Mouse (Mus musculus) activated CD4-positive, CD25-positive, alpha-beta regulatory T cell, adult 4 months (primary cell): ENCODE results near the gene Adcy2. TPM values are rescaled to one million over a fixed set of nuclear protein-coding genes. Genes with fewer than 3 reads are reported as not detected.

Experiments used
- ATAC-seq: one replicate; pipeline ENCODE4 v1.8.0; 2017
- polyA plus RNA-seq, 2 experiments: library from polyadenylated mRNA; unstranded; fragments of 100-300 nt; shearing (Covaris generic); gene quantifications; one replicate each; pipeline ENCODE4 v1.2.1; 2017

Gene Adcy2
- polyA plus RNA-seq, 2 experiments from 2014 or later, result not detected

DNA sequence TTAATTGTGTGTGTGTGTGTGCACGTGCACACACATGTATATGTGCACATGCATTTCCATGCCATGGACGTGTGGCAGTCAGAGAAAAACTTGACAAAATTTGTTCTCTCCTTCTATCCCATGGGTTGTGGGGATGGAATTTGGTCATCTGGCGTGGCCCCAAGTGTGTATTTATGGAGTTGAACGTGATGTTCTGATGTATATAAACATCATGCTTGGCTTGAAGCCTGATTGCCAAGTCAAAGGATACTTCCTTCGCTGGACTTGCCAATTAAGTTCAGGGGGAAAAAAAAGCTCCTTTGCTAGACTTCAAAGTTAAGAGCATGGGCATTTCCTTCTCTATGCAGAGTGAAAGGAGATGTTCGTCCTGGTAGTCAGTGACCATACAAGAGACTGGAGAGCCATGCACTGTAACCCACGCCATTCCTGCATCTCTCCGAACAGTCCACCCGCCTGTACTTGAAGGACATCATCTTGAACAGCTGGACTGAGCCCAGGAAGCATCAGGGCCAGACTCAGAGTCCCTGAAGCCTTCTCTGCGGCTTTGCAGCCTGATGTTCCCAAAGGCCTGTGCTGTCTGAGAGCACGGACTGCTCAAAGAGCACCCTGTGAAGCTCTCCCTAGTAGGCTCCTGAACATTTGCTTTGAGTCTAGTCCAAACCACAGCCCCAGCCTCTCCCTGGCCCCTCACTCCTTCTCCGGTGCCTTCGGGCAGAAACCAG lies 178.3 kb downstream of the Adcy2 start:
- no peak for ATAC-seq

DNA sequence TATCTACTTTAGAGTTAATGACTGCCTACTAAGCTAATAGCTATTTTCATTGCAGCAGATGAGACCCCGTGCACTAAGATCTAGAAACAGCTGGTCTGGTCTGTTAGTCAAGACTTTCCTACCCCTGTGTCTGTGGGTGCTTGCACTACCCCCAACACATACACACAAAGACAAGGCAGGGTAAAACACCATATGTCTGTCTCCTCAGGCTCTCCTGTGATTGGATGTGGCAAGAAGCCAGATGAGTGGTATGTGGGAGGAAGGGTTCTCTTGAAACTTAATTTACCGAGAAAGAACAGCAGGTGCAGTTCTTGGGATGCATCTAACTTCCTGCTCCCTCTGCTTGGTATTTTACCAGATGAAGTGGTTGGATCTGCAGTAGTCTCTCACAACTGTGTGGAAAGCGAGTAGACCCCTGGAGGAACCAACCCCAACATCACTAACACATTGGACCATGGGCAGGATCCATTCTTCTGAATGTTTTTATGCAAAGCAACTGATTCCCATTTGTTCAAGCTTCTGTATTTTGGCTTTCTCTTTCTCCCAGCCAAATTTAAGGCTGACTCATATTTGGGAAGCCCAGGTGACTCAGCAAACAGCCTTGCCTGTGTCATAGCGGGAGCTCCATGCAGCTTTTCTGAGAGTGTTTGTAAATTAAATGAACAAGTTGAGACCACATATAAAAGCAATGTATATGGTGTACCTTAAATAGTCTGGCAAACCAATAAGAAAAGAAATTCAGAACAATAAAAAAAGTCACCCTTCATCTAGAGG lies 183.4 kb downstream of the Adcy2 start:
- no peak for ATAC-seq

DNA sequence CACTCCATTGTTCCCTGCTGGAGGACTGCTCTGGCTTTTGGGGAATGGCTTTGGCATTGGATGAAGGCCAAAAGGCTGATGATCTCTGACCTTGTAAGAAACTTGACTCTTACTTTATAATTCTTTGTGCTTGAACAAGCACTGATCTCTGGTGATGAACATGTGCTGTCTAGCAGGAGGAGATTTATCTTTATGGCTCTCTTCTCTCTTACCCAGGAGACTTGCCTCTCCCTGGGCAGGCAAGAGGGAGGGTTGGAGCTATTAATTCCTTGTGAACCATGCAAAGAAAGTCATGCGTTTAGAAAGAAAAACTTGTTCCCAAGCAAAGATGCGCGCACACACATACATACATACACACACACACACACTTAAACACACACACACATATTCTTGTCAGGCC lies 188.2 kb downstream of the Adcy2 start:
- no peak for ATAC-seq

DNA sequence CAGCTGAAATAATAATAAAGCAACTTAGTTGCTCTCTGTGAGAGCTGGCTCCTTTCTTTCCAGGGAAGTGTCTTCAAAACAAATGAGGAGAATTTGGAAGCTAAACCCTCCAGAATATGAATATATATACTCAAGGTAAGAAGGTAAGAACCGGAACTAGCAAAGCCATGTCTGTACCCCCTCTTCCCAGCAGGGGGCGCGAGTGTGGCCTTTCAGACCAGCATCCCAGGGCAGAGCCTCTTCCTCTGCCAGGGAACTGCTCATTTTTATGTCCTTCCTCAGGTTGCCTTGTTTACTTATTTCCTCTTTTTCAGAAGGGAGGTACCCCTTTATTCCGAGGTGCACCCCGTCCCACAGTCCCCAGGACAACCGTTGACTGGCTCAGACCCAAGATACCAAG lies 199.6 kb downstream of the Adcy2 start:
- no peak for ATAC-seq

DNA sequence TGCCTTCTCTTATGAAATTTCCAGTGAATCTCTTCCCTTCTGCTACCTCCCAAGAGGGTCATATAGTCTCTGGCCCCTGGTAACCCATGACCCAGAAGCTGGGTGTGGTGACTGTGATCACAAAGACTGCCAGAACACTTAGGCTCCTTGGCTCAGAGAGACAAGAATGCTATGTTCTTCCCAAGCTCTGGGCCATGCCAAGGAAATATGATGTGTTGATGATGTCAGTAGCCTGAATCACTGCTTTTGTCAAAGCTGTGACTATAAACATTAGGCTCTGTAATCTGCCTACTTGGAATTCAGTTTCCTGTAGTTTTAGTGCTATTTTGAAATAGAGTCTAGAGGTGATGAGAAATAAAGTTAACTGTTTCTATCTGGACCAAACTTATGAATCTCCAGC lies 206.1 kb downstream of the Adcy2 start:
- ATAC-seq, result no peak

DNA sequence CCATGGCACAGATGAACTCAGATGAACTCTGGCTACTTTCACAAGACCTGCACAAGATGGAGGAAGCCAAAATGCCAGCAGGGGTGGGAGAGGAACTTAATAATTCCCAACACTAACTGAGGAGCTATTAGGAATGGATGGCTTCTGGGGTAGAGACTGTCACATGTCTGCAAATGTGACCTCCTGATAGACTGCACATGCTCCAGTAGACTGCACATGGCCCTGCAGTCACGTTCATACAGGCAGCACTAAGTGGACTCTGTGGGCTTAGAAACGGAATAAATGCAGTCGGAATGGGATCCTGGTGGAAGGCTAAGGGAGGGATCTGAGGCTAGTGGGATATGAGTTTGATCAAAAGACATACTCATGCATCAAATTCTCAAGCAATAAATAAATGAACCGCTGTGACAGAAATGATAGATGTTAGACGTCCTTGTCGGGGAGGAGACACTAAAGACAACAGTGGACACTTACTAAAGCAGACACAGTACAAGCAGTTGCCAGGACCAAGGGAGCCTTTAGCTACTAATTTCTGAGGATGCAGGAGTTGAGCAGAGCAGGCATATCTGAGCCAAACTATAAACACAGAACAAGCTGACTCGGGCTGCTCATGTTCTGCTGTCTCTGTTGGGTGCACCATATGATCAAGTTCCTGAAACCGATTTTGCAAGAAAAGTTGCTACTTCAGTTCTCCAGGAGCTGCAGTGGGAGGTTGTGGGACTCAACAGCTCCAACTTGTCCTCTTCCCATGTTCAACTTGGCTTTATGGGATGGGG lies 211.9 kb downstream of the Adcy2 start:
- ATAC-seq, result no peak

DNA sequence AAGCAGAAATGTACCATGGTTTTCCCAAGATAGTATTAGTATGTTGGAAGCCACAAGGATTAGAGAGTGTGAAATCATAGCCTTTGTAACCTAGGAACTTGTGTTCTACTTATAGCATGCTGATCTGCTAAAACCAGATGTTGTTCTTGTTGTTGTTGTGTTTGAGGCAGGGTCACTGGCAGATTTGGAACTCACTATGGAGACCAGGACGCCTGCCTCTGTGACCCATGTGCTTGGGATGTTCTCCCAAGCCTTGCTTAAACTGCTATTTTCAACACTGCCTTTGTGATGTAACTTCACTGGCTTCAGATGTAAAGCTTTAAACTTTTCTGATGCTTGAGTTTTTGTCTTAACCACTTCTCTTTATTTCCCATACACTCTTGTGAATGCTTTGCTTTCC lies 216.2 kb downstream of the Adcy2 start:
- ATAC-seq, result no peak

DNA sequence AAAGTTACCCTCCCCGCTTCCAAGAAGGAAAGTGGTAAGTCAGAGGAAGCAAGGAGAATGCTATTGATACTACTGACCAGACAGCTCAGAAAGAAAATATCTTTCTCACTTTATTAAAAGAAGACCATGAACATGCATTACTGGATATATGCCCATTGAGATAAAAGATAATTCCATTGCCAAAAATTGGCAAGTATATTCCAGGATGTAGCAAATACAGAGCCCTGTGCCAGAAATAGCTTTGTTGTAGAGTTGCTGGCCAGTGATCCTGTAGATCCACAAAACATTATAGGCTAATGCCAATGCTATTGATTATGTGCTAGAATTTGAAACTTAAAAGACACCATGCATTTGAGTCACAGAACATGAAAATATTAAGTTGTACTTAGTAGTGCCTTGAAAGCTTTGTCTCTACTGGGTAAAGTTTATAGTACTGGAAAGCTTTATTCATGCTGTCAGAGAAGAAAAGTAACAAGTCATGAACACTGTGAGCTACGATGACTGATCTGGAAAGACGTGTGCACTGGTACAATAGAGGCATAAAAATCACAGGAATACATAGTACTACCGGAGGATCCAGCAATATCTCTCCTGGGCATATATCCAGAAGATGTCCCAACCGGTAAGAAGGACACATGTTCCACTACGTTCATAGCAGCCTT lies 221.2 kb downstream of the Adcy2 start:
- ATAC-seq, result no peak

- ATAC-seq, result no peak
Observed at GRCm38 (mm10) chr13:68773599-68774211, 225.6 kb downstream of the Adcy2 start.

- ATAC-seq, result no peak
Observed at GRCm38 (mm10) chr13:68768588-68768987, 230.8 kb downstream of the Adcy2 start.

DNA sequence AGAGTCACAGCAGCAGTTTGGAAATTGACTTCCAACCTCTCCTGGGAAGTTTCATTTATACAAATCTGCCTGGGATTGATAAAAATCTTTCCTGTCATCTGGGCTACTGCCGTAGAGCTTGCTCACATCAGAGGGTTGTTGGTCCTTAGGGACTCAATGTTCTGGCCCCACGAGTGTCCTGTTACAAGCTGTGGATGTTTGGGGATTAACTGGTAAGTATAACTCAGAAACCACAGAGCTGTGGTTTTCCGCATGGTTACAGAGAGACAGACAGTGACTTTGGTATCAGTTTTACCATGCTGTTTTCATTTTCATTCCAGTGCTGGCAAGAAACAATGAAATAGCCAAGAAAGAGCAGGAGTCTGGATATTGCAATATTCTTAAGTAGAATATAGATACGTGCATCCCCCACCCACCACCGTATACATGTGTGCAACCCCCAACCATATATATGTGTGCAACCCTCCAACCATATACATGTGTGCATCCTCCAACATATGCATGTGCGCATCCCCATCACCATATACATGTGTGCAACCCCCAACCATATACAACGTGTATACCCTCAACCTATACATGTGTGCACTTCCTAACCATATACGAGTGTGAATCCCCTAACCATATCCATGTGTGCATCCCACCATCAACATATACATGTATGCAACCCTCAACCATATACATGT lies 233.3 kb downstream of the Adcy2 start:
- no peak for ATAC-seq

DNA sequence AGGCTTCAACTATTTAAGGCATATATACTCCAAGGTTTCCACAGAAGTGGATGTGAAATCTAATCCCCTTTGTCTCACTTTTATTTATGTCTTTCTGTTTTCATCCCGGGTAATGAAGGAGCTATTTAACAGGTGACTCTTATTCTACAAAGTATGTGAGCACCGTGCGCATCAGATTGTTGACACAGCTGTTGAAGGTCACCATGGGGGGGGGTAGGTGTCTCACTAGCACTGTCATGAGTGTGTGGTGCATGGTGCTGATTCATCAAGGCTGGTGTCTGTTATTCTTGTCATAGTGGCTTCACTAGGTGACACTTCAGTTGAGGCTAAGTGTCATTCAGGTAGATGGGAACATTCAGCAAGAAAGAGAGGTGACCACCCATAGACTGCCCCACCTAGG lies 234.7 kb downstream of the Adcy2 start:
- no peak for ATAC-seq

- ATAC-seq, result no peak
Observed at GRCm38 (mm10) chr13:68749801-68750200, 249.5 kb downstream of the Adcy2 start.

DNA sequence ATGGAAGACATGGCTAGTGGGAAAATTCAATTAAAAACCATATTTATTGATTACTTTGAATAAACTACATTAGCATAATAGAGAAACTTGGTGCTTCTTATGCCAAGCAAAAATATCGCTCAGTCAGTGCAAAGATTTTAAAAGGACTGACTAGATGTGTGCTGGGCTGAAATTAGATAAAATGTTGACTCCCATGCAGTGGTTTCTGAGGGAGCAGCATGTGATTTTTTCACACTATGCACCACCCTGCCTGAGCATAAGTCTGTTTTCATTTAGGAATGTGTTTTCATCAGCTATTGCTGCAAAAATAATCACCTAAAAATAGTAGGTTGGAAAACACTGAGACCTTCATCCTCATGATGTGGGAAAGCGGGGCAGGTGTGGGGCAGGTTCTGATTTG lies 250.0 kb downstream of the Adcy2 start:
- no peak for ATAC-seq

DNA sequence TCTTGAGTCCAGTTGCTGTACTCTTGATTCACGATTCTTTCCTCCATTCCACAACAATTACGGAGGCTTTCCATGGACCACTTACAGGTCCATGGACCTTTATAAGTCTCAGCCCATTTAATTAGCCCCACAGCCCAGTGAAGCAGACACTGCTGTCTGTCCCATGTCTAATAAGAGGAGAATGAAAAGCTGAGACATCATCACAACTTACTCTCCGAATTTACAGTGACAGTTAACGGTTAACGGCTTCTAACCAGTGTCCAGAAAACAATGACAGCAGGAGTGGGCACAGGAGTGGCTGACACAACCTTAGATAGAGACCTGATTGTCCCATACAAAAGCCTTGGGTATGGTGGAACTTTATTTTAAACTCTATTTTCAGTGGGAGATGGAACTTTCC lies 253.9 kb downstream of the Adcy2 start:
- ATAC-seq, result no peak

GRCm38 (mm10) chr13:68712661-68713060 lies 286.7 kb downstream of the Adcy2 start:
- ATAC-seq, result no peak

GRCm38 (mm10) chr13:68707296-68707747 lies 292.0 kb downstream of the Adcy2 start:
- ATAC-seq, result no peak

- ATAC-seq, result no peak
Observed at GRCm38 (mm10) chr13:68684919-68685318, 314.4 kb downstream of the Adcy2 start.

DNA sequence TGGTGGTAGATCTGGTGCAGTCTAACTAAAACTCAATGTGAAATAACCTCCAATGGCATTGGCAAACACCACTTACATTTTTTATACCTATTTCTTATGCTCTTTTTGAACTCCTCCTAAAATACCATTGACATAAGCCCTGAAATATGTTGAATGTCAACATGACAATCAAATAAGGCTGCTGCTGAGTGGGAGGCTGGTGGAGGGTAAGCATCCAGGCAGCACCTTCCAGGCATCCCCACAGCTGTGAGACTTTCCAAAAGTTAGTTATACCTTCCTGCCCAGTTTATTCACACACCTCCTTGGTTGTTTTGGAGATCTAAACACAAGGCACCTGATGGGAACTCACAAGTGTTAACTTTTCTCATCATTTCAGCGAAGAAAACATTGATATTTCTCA lies 318.9 kb downstream of the Adcy2 start:
- ATAC-seq, result no peak

DNA sequence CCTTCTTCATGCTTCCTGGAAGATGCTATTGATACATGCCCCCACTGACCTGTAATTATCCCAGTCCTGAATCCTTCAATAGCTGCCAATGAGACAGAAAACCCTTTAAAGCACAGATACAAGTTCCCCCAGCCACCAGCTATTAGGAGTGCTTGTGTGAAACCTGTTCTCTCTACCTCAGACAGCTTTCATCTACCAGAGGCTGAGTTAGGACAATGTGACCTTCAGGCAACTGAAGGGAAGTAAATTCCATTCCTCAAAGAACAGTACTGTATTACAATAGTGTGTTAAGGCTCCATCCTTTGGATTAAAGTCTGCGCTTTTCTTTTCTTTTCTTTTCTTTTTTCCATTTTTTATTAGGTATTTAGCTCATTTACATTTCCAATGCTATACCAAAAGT lies 356.6 kb downstream of the Adcy2 start:
- ATAC-seq, result no peak

DNA sequence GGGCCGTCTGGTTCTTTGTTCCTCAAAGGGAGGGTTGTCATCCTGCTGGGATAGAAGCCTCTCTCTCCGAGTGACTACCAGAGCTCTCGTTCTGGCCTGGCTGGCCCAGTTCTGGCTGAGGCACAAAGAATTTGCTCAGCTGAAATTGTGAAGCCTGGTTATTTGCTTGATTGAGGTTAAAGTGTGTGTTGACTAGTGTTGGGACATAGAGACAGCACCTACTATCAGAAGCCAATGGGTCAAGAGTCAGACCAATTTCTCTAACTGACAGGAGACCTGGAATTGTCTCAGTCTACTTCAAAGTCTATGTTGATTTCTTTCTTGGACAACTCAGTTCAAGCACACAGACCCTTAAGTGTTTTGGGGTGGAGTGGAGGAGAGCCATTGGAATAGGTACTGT lies 372.3 kb downstream of the Adcy2 start:
- ATAC-seq, result no peak

GRCm38 (mm10) chr13:68622792-68623191 lies 376.5 kb downstream of the Adcy2 start:
- ATAC-seq, result no peak
